Mouse (Mus musculus) cerebellum, postnatal 4 days (tissue): Measurements from ENCODE around the gene Adgrv1.

Source experiments
- DNase-seq, 2 experiments: peaks; one replicate each; pipeline ENCODE4 v3.0.0; 2022; ENCODE audit warnings: low spot score in 2 of 2, mixed read lengths in 1 of 2

The Adgrv1 gene

GRCm38 (mm10) chr13:81045345-81045744 is 587.6 kb downstream of the Adgrv1 start:
- DNase-seq, result no peak
